Mouse (Mus musculus) liver, postnatal 0 days (tissue): ENCODE measurements at regions not wholly inside any gene's neighbourhood (a gene's known extent, or its start where the extent isn't known, plus 50 kb on each side); places are given as distances from the start of the nearest gene placed in this dataset.

Source experiments
- CTCF ChIP-seq: sonication (generic); IDR thresholded peaks from 2 replicates; pipeline ENCODE4 v1.5.1; 2016; ENCODE audit warnings: antibody characterized with exemption, low read depth
- EP300 ChIP-seq: IDR thresholded peaks from 2 replicates; pipeline ENCODE4 v1.6.1; 2016; ENCODE audit warnings: antibody characterized with exemption, low read depth, mild to moderate bottlenecking

DNA sequence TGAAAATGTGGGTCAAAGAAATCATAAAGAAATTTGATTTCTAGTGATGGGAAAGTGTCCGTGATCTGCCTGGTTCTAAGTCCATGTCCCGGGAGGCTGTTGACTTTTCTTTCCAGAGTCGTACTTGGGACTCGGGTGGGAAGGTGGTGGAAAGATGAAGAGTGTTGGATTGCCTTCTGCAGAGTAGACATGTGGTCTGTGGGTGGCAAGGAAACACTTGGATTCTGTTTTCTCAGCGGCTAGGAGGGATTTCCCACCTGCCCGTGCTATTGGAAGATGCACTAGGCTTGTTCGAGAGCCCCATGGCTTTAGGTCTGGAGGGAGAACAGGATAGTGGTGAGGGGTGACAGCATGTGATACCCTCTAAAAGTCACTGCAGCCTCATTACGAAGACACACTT is 379.7 kb downstream of the Sox2 start:
- TF ChIP-seq CTCF = no peak
- no peak for TF ChIP-seq EP300
